Mouse (Mus musculus) neural tube, embryonic 14.5 days (tissue): ENCODE data around the gene Slc1a1. TPM values are rescaled to one million over a fixed set of nuclear protein-coding genes. Genes with fewer than 3 reads are reported as not detected.

Source experiments
- ATAC-seq: fragments of 200-750 bp; cut with Nextera tagmentation; 2 replicates; pipeline ENCODE4 v1.8.0; 2017; ENCODE audit warnings: low read depth, mild to moderate bottlenecking, moderate TSS enrichment, moderate library complexity
- H3K27ac ChIP-seq: fragments of 300-500 bp; sonication (generic); 2 replicates; pipeline ENCODE4 v1.5.1; 2014; ENCODE audit warnings: low read depth, mild to moderate bottlenecking, control low read depth, low read length, moderate library complexity, mixed read lengths
- H3K27me3 ChIP-seq: fragments of 300-500 bp; sonication (generic); 2 replicates; pipeline ENCODE4 v1.6.1; 2014; ENCODE audit warnings: low read length; ENCODE audit not compliant: control insufficient read depth, insufficient read depth
- H3K36me3 ChIP-seq: fragments of 300-500 bp; sonication (generic); 2 replicates; pipeline ENCODE4 v1.6.1; 2014; ENCODE audit warnings: low read length, mixed read lengths; ENCODE audit not compliant: control insufficient read depth, insufficient read depth
- H3K4me1 ChIP-seq: fragments of 300-500 bp; sonication (generic); 2 replicates; pipeline ENCODE4 v1.6.1; 2014; ENCODE audit warnings: low read length; ENCODE audit not compliant: control insufficient read depth, insufficient read depth
- H3K4me2 ChIP-seq: fragments of 300-500 bp; sonication (generic); 2 replicates; pipeline ENCODE4 v1.6.1; 2014; ENCODE audit warnings: mild to moderate bottlenecking, low read depth, low read length, control low read depth
- H3K4me3 ChIP-seq: fragments of 300-500 bp; sonication (generic); 2 replicates; pipeline ENCODE4 v1.5.1; 2014; ENCODE audit warnings: low read depth, low read length, control low read depth, mixed read lengths
- H3K9ac ChIP-seq: fragments of 300-500 bp; sonication (generic); replicated peaks from 2 replicates; pipeline ENCODE4 v1.6.1; 2014; ENCODE audit warnings: low read depth, mild to moderate bottlenecking, control low read depth, low read length, mixed read lengths
- H3K9me3 ChIP-seq: fragments of 300-500 bp; sonication (generic); 2 replicates; pipeline ENCODE4 v1.6.1; 2016; ENCODE audit warnings: low read length; ENCODE audit not compliant: control insufficient read depth
- WGBS: fragments of 180-500 bp; shearing (Covaris S2); extraction: QIAGEN DNeasy Blood & Tissue Kit; methylation state at CpG from one replicate; pipeline ENCODE4 v1.1.7; 2014; 5-methylcytosine and 5-hydroxymethylcytosine counted together
- polyA plus RNA-seq: library from polyadenylated mRNA; unstranded; fragments of >200 nt; fragmentation: Nextera tagmentation; extraction: Ambion mirVana; gene quantifications from 2 replicates; pipeline ENCODE4 v1.2.1, GENCODE M21; 2014

Gene Slc1a1
- polyA plus RNA-seq, 1 experiment from 2014 or later = 42.2 TPM

DNA sequence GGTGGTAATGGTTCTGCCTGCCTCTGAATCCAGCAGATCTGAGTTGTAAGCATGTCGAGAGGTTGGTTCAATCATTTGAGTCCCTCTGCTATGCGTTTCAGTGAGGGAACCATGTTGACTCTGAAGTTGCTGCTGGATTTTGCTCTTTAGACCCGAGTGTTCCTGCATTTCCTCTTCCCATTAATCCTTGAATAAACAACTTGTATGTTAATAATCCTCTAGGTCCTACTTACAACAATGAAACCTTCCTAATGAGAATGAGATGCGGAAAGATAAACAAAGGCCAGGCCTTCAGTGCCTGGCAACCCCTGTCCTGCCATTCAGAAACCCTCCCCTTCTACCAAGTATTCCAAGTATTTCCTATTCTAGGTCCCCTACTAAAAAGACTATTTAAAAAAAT lies 81.6 kb downstream of the Slc1a1 start:
- H3K27me3 ChIP-seq = no peaks in the 10 kb centered on the region
- no peaks in the 10 kb centered on the region for H3K4me1 ChIP-seq
- ATAC-seq = no peak
- no peak overlapping the region for H3K4me2 ChIP-seq
- no peaks in the 10 kb centered on the region for H3K36me3 ChIP-seq
- no peak overlapping the region for H3K27ac ChIP-seq
- H3K9me3 ChIP-seq = no peaks in the 10 kb centered on the region
- no peak overlapping the region for H3K9ac ChIP-seq
- WGBS = 77% methylated on average over 4 of the region's 4 CpGs
- no peak overlapping the region for H3K4me3 ChIP-seq

DNA sequence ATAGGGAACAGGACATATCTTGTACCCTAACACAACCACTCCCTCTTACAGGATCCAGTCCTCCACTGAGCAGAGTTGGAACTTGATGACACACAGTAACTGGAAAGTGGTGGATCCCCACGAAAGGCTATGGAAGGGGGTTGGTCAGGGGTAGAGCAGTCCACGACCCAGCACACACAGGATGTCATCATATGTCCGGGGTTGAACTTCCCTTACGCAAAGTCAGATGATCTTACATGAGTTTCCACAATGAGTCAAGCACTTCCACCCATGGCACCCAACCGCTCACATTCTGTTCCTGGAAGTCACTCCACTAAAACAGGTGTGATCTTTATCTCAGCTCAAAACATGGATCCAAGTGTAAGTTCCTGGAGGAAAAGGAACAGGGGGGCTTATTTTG lies 83.0 kb downstream of the Slc1a1 start:
- no peak overlapping the region for H3K27ac ChIP-seq
- no peaks in the 10 kb centered on the region for H3K9me3 ChIP-seq
- H3K4me2 ChIP-seq = no peak overlapping the region
- no peak for ATAC-seq
- WGBS = 83% methylated on average over 5 of the region's 5 CpGs
- no peaks in the 10 kb centered on the region for H3K27me3 ChIP-seq
- H3K4me1 ChIP-seq = no peaks in the 10 kb centered on the region
- no peaks in the 10 kb centered on the region for H3K36me3 ChIP-seq
- no peak overlapping the region for H3K4me3 ChIP-seq
- no peak overlapping the region for H3K9ac ChIP-seq

DNA sequence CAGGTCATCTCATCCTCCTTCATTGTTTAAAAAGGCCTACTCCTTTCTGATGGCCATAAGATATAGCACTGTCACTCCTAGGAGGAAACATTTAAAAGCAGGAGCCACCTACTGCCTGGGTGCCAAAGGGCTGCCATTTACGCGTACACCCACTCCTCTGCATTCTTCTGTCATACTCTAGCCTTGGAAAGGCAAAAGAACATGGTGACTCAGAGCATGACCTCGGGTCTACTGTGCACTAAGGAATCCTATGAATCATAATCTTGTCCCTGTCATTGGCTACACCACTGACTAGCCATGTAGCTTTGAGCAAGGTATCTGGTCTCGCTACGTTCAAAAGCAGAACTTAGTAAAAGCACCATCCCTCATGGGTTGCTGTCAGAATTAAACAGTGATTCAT lies 91.5 kb downstream of the Slc1a1 start:
- H3K27ac ChIP-seq = no peak overlapping the region
- H3K4me1 ChIP-seq = no peaks in the 10 kb centered on the region
- WGBS = 85% methylated on average over 5 of the region's 5 CpGs
- no peaks in the 10 kb centered on the region for H3K27me3 ChIP-seq
- no peak overlapping the region for H3K9ac ChIP-seq
- H3K36me3 ChIP-seq = no peaks in the 10 kb centered on the region
- no peak for ATAC-seq
- no peaks in the 10 kb centered on the region for H3K9me3 ChIP-seq
- H3K4me3 ChIP-seq = no peak overlapping the region
- H3K4me2 ChIP-seq = no peak overlapping the region

DNA sequence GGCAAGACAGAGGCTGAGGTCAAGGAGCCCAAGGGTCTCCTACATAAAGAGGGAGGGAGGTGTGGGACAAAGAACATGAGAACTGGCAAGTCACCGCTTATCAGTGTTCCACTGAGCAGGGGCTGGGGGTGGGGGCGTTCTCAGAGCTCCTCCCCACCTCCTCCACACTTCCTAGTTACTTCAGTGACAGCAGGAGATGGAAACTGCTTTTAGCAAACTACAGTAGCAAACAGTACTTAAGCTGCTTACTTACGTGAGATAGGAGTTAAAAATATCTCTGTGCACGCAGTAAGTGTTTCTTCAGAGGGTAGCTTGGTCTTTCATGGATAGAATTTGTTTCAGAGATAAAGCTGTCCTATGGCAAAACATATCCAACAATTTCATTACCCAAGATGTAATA lies 92.5 kb downstream of the Slc1a1 start:
- Histone ChIP-seq H3K9me3 (no peaks in the 10 kb centered on the region), H3K27ac (no peak overlapping the region), H3K9ac (no peak overlapping the region), H3K36me3 (no peaks in the 10 kb centered on the region), H3K4me2 (no peak overlapping the region), H3K27me3 (no peaks in the 10 kb centered on the region), H3K4me1 (no peaks in the 10 kb centered on the region), H3K4me3 (no peak overlapping the region)
- WGBS = 82% methylated on average over 4 of the region's 4 CpGs
- ATAC-seq = no peak

DNA sequence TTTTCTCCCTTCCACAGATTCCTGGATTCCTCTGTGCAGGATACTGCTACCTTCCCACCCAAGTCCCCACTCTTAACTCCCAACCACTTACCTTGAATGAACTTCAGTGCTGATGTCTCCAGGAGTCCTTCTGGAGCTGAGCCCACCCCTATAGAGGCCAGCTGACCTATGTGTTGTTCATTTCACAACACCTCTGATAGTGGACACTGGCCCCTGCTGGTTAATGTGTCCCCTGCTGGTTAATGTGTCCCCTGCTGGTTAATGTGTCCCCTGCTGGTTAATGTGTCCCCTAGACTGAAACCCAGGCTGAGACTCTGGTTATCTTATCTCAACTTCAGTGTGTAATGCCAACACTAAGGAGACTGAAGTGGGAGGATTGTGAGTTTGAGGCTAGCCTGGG lies 94.2 kb downstream of the Slc1a1 start:
- Histone ChIP-seq H3K9ac (no peak overlapping the region), H3K4me1 (no peaks in the 10 kb centered on the region), H3K27ac (no peak overlapping the region), H3K9me3 (no peaks in the 10 kb centered on the region), H3K27me3 (no peaks in the 10 kb centered on the region), H3K4me3 (no peak overlapping the region), H3K4me2 (no peak overlapping the region), H3K36me3 (no peaks in the 10 kb centered on the region)
- ATAC-seq = no peak

DNA sequence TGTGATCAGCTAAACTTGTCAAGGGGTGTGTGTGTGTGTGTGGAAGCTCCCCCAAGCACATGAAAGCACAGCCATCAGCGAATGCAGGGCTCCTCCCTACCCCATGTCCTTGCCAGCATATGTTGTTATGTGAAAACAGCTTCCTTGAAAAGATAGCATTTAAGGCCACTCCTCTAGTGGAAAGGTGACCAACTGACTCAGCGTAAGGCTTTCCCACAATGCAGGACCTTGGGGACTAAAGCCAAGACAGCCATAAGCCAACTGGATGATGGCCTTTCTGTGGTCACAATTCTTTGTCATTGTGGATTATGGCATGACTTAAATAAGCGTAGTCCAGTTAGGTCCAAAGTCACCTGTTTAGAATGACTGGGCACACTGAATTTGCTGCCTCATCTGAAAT lies 100.0 kb downstream of the Slc1a1 start:
- no peak overlapping the region for H3K4me3 ChIP-seq
- WGBS = 92% methylated on average over 3 of the region's 3 CpGs

DNA sequence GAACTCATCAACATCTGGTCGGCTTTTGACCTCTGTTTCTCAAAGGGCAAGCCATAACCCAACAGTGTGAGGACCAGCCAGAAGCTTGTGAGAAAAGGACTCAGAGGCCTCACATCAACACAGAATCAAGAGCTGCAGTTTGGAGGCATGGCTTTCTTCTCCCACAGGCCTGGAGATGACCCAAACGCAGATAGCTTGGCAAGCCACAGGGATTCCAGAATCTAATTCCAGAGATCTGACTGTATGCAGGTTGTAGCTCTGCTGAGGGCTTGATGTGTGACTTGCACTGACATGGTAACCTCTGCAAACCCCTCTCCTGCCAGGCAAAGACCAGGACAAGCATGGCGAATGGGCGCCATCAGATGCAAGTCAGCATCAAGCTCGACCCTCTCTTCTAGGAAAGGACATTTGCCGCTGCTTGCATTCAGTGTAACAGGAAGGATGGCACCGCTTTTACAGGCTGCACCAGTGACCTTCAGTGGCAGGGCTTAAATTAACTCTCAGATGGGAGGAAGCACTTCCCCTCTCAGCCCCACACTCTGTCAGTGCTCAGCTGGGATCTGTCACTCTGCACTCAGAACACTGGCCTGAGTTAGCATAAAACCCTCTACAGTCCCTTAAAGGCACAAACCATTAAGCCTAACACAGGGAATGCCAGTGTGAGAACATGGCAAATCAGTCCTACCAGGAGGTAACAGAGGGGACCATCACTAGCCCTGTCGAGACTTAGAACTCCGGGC lies 105.5 kb downstream of the Slc1a1 start:
- Histone ChIP-seq H3K9ac (no peak overlapping the region), H3K9me3 (no peaks in the 10 kb centered on the region), H3K4me3 (no peak overlapping the region), H3K27me3 (no peaks in the 10 kb centered on the region), H3K36me3 (no peaks in the 10 kb centered on the region), H3K4me1 (no peaks in the 10 kb centered on the region), H3K4me2 (no peak overlapping the region), H3K27ac (no peak overlapping the region)
- ATAC-seq = no peak
- 84% methylated on average over 9 of the region's 9 CpGs for WGBS

More for the DNA sequence above, 100.0 kb downstream of the Slc1a1 start:
- H3K27ac ChIP-seq = no peak overlapping the region
- H3K9ac ChIP-seq = no peak overlapping the region
- H3K27me3 ChIP-seq = no peaks in the 10 kb centered on the region
- no peak for ATAC-seq
- H3K4me2 ChIP-seq = no peak overlapping the region
- H3K4me1 ChIP-seq = no peaks in the 10 kb centered on the region
- no peaks in the 10 kb centered on the region for H3K9me3 ChIP-seq
- H3K36me3 ChIP-seq = no peaks in the 10 kb centered on the region

DNA sequence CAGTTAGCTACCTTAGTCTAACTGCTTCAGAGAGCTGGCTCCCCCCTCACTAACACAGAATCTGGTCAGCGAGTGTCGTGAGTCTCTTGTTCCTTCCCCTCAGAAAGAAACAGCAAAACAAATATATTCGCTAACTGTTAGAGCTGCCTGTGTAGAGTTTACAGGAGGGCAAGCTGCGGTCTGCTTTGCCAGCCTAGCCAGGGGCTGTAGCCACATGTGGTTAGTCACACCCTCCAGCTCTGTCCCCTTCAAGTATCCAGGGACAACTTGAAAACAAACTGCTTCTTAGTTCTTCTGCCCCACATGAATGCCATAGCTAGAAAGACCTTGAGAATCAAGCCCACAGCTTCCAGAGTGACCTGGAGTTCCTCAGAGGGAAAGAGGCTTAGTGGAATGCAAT lies 106.4 kb downstream of the Slc1a1 start:
- H3K4me2 ChIP-seq = no peak overlapping the region
- no peaks in the 10 kb centered on the region for H3K27me3 ChIP-seq
- H3K4me1 ChIP-seq = no peaks in the 10 kb centered on the region
- no peak overlapping the region for H3K27ac ChIP-seq
- H3K9me3 ChIP-seq = no peaks in the 10 kb centered on the region
- no peak for ATAC-seq
- WGBS = 79% methylated on average over 4 of the region's 4 CpGs
- H3K4me3 ChIP-seq = no peak overlapping the region
- no peaks in the 10 kb centered on the region for H3K36me3 ChIP-seq
- no peak overlapping the region for H3K9ac ChIP-seq

DNA sequence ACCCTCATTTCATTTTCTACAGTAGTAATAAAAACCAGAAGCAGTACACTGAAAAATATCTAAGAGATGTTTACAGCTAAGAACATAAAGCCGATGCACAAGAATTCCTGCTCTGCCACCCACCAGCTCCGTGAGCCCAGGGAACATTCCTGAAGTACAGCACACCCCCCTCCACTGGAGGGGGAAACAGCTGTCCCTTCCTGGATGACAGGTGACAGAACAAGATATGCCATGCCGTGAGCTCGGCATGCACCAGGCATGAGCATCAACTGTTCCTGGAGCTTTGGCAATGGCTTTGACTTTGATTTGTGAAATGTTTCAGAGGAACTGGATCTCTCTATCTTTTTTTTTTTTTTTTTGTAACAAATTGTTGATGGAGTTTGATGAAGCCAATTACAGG lies 111.9 kb downstream of the Slc1a1 start:
- Histone ChIP-seq H3K27me3 (no peaks in the 10 kb centered on the region), H3K4me3 (no peak overlapping the region), H3K4me2 (no peak overlapping the region), H3K9ac (no peak overlapping the region), H3K9me3 (no peaks in the 10 kb centered on the region), H3K36me3 (no peaks in the 10 kb centered on the region), H3K4me1 (no peaks in the 10 kb centered on the region), H3K27ac (no peak overlapping the region)
- WGBS = 67% methylated on average over 4 of the region's 4 CpGs
- ATAC-seq = no peak
